Mouse (Mus musculus) stomach, embryonic 14.5 days (tissue): ENCODE data around the gene Atp9a. TPM values are rescaled to one million over a fixed set of nuclear protein-coding genes. Genes with fewer than 3 reads are reported as not detected.

Experiments
- ATAC-seq: fragments of 200-750 bp; cut with Nextera tagmentation; 2 replicates; pipeline ENCODE4 v1.8.0; 2017; ENCODE audit warnings: low read depth, moderate TSS enrichment; ENCODE audit not compliant: insufficient number of reproducible peaks, insufficient read depth, low FRiP score
- H3K27ac ChIP-seq: fragments of 300-500 bp; sonication (generic); 2 replicates; pipeline ENCODE4 v1.5.1; 2014; ENCODE audit warnings: mild to moderate bottlenecking, low read length, moderate library complexity, mixed read lengths
- H3K27me3 ChIP-seq: fragments of 300-500 bp; sonication (generic); 2 replicates; pipeline ENCODE4 v1.6.1; 2014; ENCODE audit warnings: low read length, control low read depth, mixed read lengths; ENCODE audit not compliant: control insufficient read depth, insufficient read depth
- H3K36me3 ChIP-seq: fragments of 300-500 bp; sonication (generic); 2 replicates; pipeline ENCODE4 v1.6.1; 2014; ENCODE audit warnings: mild to moderate bottlenecking, control low read depth, low read length, moderate library complexity, mixed read lengths; ENCODE audit not compliant: control insufficient read depth, insufficient read depth
- H3K4me1 ChIP-seq: fragments of 300-500 bp; sonication (generic); 2 replicates; pipeline ENCODE4 v1.6.1; 2014; ENCODE audit warnings: low read length, control low read depth, mixed read lengths; ENCODE audit not compliant: control insufficient read depth, insufficient read depth
- H3K4me2 ChIP-seq: fragments of 300-500 bp; sonication (generic); replicated peaks from 2 replicates; pipeline ENCODE4 v1.6.1; 2014; ENCODE audit warnings: low read depth, low read length, control low read depth
- H3K4me3 ChIP-seq: fragments of 300-500 bp; sonication (generic); 2 replicates; pipeline ENCODE4 v1.5.1; 2014; ENCODE audit warnings: low read depth, low read length, control low read depth
- H3K9ac ChIP-seq: fragments of 300-500 bp; sonication (generic); replicated peaks from 2 replicates; pipeline ENCODE4 v1.6.1; 2014; ENCODE audit warnings: low read depth, mild to moderate bottlenecking, control low read depth, low read length, moderate library complexity, mixed read lengths
- H3K9me3 ChIP-seq: fragments of 300-500 bp; sonication (generic); 2 replicates; pipeline ENCODE4 v1.6.1; 2016; ENCODE audit warnings: low read depth, low read length, control low read depth; ENCODE audit not compliant: control insufficient read depth
- WGBS: fragments of 180-500 bp; shearing (Covaris S2); extraction: QIAGEN DNeasy Blood & Tissue Kit; methylation state at CpG from one replicate; pipeline ENCODE4 v1.1.7; 2014; 5-methylcytosine and 5-hydroxymethylcytosine counted together
- polyA plus RNA-seq: library from polyadenylated mRNA; unstranded; fragments of >200 nt; fragmentation: Nextera tagmentation; extraction: Ambion mirVana; gene quantifications from 2 replicates; pipeline ENCODE4 v1.2.1, GENCODE M21; 2014

Atp9a gene
- polyA plus RNA-seq, 1 experiment from 2014 or later, result 12.6 TPM

DNA sequence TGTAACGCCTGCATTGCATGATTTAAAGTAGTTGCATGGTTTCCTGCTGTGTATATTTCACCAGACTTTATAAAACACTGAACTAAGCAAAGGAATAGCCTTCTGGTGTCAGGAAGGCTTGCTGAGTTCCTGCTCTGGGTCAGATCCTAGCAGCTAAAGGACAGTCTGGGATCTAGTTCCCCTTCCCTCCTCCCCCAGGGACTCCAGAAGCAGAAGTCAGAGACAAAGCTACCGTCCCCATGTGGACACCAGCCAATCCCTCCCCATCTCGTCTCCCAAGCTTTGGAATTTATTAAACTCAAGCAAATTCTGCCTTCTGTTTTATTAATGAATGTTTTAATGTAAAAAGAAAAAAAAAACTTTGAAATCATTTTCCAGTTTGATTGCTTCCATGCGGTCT lies 117.1 kb downstream of the Atp9a start:
- H3K27ac ChIP-seq, result no peak overlapping the region

DNA sequence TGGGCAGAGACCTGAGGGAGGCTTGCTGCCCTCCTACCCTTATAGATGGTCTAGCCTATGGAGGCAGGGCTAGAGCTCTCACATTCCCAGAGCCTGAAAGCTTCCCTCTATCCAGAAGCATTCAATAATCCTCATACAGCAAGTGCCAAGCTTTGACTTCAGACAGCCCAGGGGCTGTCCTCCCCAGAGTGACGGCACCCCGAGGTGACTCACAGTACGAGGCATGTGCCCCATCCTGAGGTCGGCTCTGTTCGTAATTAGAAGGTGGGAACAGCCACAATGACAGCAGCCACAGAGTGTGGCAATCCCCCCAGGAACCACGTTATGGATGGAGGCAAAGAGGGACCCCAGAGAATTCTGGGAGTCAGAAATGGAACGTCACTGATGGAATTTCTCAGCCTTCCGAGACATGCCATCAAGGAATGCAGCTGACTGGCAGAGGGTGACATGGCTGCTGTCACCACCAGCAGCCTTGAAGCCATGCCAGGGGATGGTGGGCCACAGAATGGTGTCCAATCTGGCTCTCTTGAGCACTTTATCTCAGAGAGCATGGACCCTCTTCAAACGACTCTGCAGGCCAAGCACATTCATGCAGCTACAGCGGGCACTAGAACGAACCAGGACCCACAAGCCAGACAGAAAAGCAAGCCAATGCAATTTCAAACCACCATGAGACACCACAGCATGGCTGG lies 121.0 kb downstream of the Atp9a start:
- ATAC-seq, result no peak
- no peak overlapping the region for H3K4me3 ChIP-seq
- H3K4me2 ChIP-seq, result no peak overlapping the region
- no peaks in the 10 kb centered on the region for H3K27me3 ChIP-seq
- 0 out of 2 replicates have a peak, but pooled peaks cover 5% of the 10 kb centered on the region for H3K9me3 ChIP-seq
- no peaks in the 10 kb centered on the region for H3K36me3 ChIP-seq
- WGBS, result 81% methylated on average over 11 of the region's 11 CpGs
- no peak overlapping the region for H3K9ac ChIP-seq
- H3K27ac ChIP-seq, result no peak overlapping the region
- H3K4me1 ChIP-seq, result no peaks in the 10 kb centered on the region

More for the DNA sequence above, 117.1 kb downstream of the Atp9a start:
- H3K4me3 ChIP-seq, result no peak overlapping the region
- ATAC-seq, result no peak
- H3K36me3 ChIP-seq, result no peaks in the 10 kb centered on the region
- H3K4me1 ChIP-seq, result no peaks in the 10 kb centered on the region
- no peak overlapping the region for H3K9ac ChIP-seq
- 0 out of 2 replicates have a peak, but pooled peaks cover 5% of the 10 kb centered on the region for H3K9me3 ChIP-seq
- H3K27me3 ChIP-seq, result no peaks in the 10 kb centered on the region
- H3K4me2 ChIP-seq, result no peak overlapping the region
- WGBS, result 55% methylated on average over 4 of the region's 4 CpGs

DNA sequence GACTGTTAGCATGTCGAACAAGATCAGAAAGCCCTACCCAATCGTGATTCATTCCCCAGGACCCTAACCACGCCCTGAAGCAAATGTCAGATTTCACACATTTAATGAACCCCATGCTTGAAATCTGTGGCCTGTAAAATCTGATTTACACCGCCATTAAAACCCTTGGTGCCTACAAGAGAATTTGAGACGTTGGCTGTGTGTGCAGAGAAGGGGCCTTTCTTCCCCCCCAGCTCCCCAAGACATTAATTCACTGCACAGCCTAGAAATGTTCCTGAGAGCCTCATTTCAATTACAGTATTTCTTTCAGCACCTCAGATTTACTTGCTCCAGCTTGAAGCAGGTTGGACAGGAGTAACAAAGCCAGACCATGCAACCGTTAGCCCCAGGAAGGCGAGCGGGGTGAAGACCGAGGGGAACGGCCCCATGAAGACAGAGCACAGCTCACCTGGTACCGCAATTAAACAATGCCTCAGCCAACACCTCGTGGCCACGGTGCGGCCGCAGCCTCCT lies 123.9 kb downstream of the Atp9a start:
- H3K4me2 ChIP-seq, result no peak overlapping the region
- no peaks in the 10 kb centered on the region for H3K9me3 ChIP-seq
- 54% methylated on average over 15 of the region's 15 CpGs for WGBS
- H3K36me3 ChIP-seq, result no peaks in the 10 kb centered on the region
- no peaks in the 10 kb centered on the region for H3K27me3 ChIP-seq
- H3K4me3 ChIP-seq, result no peak overlapping the region
- no peak overlapping the region for H3K27ac ChIP-seq
- no peak overlapping the region for H3K9ac ChIP-seq
- peaks cover 6% of the 10 kb centered on the region; the same call in 1 of the 2 replicates for H3K4me1 ChIP-seq
- no peak for ATAC-seq

DNA sequence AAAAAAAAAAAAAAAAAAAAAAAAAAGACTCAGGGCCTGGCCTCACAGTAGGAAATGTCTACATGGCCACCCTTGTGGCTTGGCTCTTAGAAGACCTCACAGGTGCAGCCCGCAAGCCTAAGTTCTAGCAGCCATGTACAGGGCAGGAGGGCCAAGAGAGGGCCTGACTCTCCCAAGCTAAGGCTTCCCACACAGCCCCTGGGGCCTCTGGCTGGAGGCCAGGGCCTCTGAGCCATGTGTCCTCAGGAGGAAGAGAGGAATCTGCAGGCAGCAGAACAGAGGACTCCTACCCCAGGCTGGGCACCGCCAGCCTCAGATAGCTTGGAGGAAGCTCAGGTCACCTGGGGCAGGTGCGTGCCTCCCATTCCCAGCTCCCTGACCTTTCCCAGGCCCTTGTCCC lies 127.0 kb downstream of the Atp9a start:
- ATAC-seq, result no peak
- H3K4me3 ChIP-seq, result no peak overlapping the region
- 85% methylated on average over 3 of the region's 3 CpGs for WGBS

DNA sequence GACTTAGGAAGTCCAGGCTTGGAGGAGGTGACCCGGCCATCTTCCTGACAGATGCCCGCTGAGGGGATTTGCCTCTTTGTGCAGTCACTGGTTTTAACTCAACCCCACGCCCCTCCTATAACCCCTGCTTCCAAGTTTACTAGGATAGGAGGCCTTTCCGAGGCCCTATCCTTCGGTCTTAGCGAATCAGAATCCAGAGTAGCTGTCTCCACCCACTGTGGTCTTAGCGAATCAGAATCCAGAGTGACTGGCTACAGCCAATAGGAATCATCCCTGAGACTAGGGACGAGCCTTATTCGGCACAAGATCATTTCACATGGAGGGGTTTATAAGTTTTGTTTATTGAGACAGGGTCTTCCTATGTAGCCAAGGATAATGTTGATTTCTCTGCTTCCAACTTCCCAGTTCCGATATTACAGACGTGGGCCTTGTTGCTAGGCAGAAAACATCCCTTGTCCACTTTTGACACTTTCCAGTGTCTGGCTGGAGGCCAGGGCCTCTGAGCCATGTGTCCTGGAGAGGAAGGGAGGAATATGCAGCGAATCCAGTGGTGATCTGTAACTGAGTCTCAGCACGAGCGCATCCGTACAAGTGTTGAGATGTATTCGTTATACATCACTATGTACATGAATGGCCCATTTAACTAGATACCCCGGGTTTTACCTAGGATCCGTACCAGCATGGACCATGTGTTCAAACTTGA lies 127.9 kb downstream of the Atp9a start:
- H3K27me3 ChIP-seq, result no peaks in the 10 kb centered on the region
- no peak overlapping the region for H3K9ac ChIP-seq
- H3K27ac ChIP-seq, result no peak overlapping the region
- H3K4me1 ChIP-seq, result peaks cover 13% of the 10 kb centered on the region; the same call in 1 of the 2 replicates
- 74% methylated on average over 18 of the region's 18 CpGs for WGBS
- H3K9me3 ChIP-seq, result no peaks in the 10 kb centered on the region
- H3K4me2 ChIP-seq, result no peak overlapping the region
- no peak overlapping the region for H3K4me3 ChIP-seq
- no peak for ATAC-seq
- H3K36me3 ChIP-seq, result no peaks in the 10 kb centered on the region

More for the DNA sequence above, 127.0 kb downstream of the Atp9a start:
- Histone ChIP-seq H3K27me3 (no peaks in the 10 kb centered on the region), H3K36me3 (no peaks in the 10 kb centered on the region), H3K9ac (no peak overlapping the region), H3K27ac (no peak overlapping the region), H3K4me1 (peaks cover 13% of the 10 kb centered on the region; the same call in 1 of the 2 replicates), H3K4me2 (no peak overlapping the region), H3K9me3 (no peaks in the 10 kb centered on the region)

DNA sequence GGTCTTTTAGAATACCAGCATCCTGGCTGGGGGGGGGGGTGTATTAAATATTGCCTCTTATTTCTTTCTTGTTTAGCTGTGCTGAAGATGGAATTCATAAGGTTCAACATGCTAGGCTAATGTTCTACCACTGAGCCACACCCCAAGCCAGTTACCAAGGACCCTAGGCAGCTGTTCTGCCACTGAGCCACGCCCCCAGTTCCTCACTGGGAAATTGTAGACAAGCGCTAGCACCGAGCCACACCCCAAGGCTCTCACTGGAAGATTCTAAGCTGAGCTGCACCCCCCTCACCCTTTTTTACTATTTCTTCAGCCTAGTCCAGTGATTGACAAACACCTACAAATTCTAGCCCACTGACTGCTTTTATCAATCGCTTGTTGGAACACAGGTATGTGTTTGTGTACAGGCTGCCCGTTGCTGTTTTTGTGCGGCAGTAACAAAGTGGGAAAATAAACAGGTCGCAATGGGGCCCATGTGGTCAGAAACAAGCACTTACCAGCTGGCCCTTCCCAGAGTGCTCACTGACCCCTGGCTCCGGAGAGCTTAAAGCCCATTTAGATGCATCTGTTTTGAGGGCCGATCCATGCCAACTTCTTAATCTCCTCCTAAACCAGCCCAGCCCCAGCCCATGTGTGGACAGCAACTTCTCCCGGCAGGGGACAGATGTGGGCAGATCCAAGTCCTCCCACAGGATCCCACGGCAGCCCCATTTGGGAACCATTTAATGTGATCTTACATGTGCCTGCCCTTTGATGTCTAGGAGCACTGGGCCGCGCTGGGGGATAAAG lies 128.9 kb downstream of the Atp9a start:
- H3K9me3 ChIP-seq, result no peaks in the 10 kb centered on the region
- ATAC-seq, result no peak
- H3K4me3 ChIP-seq, result no peak overlapping the region
- no peak overlapping the region for H3K9ac ChIP-seq
- no peak overlapping the region for H3K27ac ChIP-seq
- peaks cover 13% of the 10 kb centered on the region; the same call in 1 of the 2 replicates for H3K4me1 ChIP-seq
- no peaks in the 10 kb centered on the region for H3K36me3 ChIP-seq
- WGBS, result 44% methylated on average over 13 of the region's 13 CpGs
- H3K27me3 ChIP-seq, result no peaks in the 10 kb centered on the region
- H3K4me2 ChIP-seq, result no peak overlapping the region

DNA sequence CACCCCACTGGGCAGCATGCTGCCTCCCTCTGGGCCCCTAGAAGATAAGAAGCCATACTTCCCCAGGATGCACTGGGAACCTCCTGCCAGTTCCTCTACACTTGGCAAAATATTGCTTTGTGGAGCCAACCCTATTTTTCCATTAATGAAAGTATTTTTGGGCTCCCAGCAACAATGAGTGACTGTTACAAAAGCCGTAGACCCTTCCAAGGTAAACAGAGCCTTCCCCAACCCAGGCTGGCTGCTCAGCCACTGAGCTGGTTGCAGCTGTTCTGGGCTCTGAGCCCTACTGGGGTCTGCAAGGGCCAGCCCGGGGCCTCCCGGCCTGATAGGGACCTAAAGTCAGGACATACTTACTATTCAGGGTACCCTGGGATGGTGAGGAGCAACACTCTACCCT lies 131.3 kb downstream of the Atp9a start:
- no peak overlapping the region for H3K27ac ChIP-seq
- no peaks in the 10 kb centered on the region for H3K36me3 ChIP-seq
- H3K4me3 ChIP-seq, result no peak overlapping the region
- WGBS, result 72% methylated on average over 3 of the region's 3 CpGs
- H3K27me3 ChIP-seq, result no peaks in the 10 kb centered on the region
- no peak for ATAC-seq
- peaks cover 13% of the 10 kb centered on the region; the same call in 1 of the 2 replicates for H3K4me1 ChIP-seq
- no peak overlapping the region for H3K4me2 ChIP-seq
- H3K9me3 ChIP-seq, result no peaks in the 10 kb centered on the region
- H3K9ac ChIP-seq, result no peak overlapping the region

DNA sequence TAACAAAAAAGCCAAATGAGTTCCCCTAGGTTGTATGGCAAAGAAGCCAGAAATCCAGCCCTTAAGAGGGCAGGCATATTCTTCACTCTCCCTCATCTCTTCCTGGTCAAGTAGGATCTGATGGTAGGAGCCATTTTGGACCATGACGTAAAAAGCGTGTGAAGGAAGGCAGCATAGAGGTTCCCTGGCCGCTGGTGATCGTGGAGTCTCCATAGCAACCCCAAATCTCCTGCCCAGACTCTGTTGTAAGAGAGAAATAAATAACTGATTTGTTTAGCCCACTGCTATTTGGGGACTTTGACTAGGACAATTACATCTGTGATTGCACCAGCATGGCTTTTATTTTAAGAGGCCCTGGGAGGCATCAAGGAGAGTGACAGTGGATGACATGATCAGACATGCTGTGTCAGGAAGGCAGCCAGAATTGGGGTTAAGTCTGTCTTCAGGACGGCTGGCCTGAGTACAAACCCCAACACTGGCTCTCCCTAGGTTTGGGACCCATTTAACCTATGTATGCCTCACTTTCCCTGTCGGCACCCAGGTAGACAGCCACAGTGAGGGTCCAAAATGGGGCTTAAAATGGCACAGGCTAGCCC lies 132.5 kb downstream of the Atp9a start:
- ATAC-seq, result no peak
- H3K36me3 ChIP-seq, result no peaks in the 10 kb centered on the region
- H3K4me3 ChIP-seq, result no peak overlapping the region
- no peaks in the 10 kb centered on the region for H3K27me3 ChIP-seq
- 72% methylated on average over 6 of the region's 6 CpGs for WGBS
- no peaks in the 10 kb centered on the region for H3K9me3 ChIP-seq
- H3K27ac ChIP-seq, result no peak overlapping the region
- peaks cover 16% of the 10 kb centered on the region; the same call in 1 of the 2 replicates for H3K4me1 ChIP-seq
- no peak overlapping the region for H3K4me2 ChIP-seq
- no peak overlapping the region for H3K9ac ChIP-seq
